Mouse (Mus musculus) mammary gland, adult 2 months (tissue): Measurements from ENCODE around the gene Dcst2. TPM values are rescaled to one million over a fixed set of nuclear protein-coding genes. Genes with fewer than 3 reads are reported as not detected.

Source experiments
- polyA plus RNA-seq: library from polyadenylated mRNA; depleted of rRNA; stranded (reverse); fragments of >200 nt; gene quantifications from 2 replicates; pipeline ENCODE4 v1.2.3, GENCODE M21; 2012; ENCODE audit warnings: low replicate concordance; rRNA removed

Dcst2 gene
- 2.8 and 6.0 TPM in 2 replicates for polyA plus RNA-seq

GRCm38 (mm10) chr3:89361675-89362074 lies at the start of gene Dcst2:
Dcst2 (plus strand) TSS chr3:89361975.

GRCm38 (mm10) chr3:89322514-89323165 lies 39.1 kb upstream of the Dcst2 start, which contains the start of gene Efna3:
Efna3 (minus strand) TSS chr3:89322965.

GRCm38 (mm10) chr3:89337721-89338578 lies 23.8 kb upstream of the Dcst2 start, which contains the start of gene Efna4:
Efna4 (minus strand) TSS chr3:89338028.

GRCm38 (mm10) chr3:89349869-89350501 lies 11.8 kb upstream of the Dcst2 start, which contains the start of gene Adam15:
Adam15 (minus strand) TSS chr3:89349996.

GRCm38 (mm10) chr3:89365153-89365485 lies 3.3 kb downstream of the Dcst2 start, which contains the start of gene Dcst1:
Dcst1 (minus strand) TSS chr3:89365253.

GRCm38 (mm10) chr3:89394006-89394893 lies 32.5 kb downstream of the Dcst2 start, which contains the start of gene Zbtb7b:
Zbtb7b (minus strand) TSS chr3:89394776.

GRCm38 (mm10) chr3:89402693-89403092 lies 40.9 kb downstream of the Dcst2 start, which contains the start of gene Lenep:
Lenep (minus strand) TSS chr3:89402793.

GRCm38 (mm10) chr3:89411490-89412393 lies 50.0 kb downstream of the Dcst2 start, which contains the start of gene Flad1:
Flad1 (minus strand) TSS chr3:89411870.

GRCm38 (mm10) chr3:89418170-89418860 lies 56.5 kb downstream of the Dcst2 start, which contains the start of the genes Cks1b and Shc1:
Cks1b (minus strand) TSS chr3:89418383.
Shc1 (plus strand) TSS chr3:89418443.

Other genes starting within 250 kb of the Dcst2 start
- 1.2 TPM in 1 of 2 replicates, not detected in the other for gene Pklr, start 225.8 kb upstream of the Dcst2 start, polyA plus RNA-seq
- 1.7 and 5.4 TPM in 2 replicates for gene Hcn3, start 201.8 kb upstream of the Dcst2 start, polyA plus RNA-seq
- 52.1 and 77.2 TPM in 2 replicates for gene Clk2, start 197.2 kb upstream of the Dcst2 start, polyA plus RNA-seq
- gene Scamp3, start 184.5 kb upstream of the Dcst2 start, polyA plus RNA-seq, result 149 and 198 TPM in 2 replicates
- gene Fam189b, start 178.8 kb upstream of the Dcst2 start, polyA plus RNA-seq, result 60.1 and 120 TPM in 2 replicates
- 64.0 and 119 TPM in 2 replicates for gene Gba, start 159.0 kb upstream of the Dcst2 start, polyA plus RNA-seq
- 50.0 and 62.6 TPM in 2 replicates for gene Thbs3, start 146.8 kb upstream of the Dcst2 start, polyA plus RNA-seq
- gene Mtx1, start 134.9 kb upstream of the Dcst2 start, polyA plus RNA-seq, result 162 and 208 TPM in 2 replicates
- 12.4 and 14.5 TPM in 2 replicates for gene Muc1, start 132.9 kb upstream of the Dcst2 start, polyA plus RNA-seq
- 189 and 281 TPM in 2 replicates for gene Krtcap2, start 116.0 kb upstream of the Dcst2 start, polyA plus RNA-seq
- 10.8 and 22.3 TPM in 2 replicates for gene Trim46, start 115.7 kb upstream of the Dcst2 start, polyA plus RNA-seq
- 493 and 778 TPM in 2 replicates for gene Dpm3, start 102.6 kb upstream of the Dcst2 start, polyA plus RNA-seq
- 258 and 285 TPM in 2 replicates for gene Slc50a1, start 91.4 kb upstream of the Dcst2 start, polyA plus RNA-seq
- gene Efna1, start 80.8 kb upstream of the Dcst2 start, polyA plus RNA-seq, result 35.6 and 37.1 TPM in 2 replicates
- gene Efna3, start 39.0 kb upstream of the Dcst2 start, polyA plus RNA-seq, result 8.6 and 12.4 TPM in 2 replicates
- gene Efna4, start 23.9 kb upstream of the Dcst2 start, polyA plus RNA-seq, result 6.3 and 14.3 TPM in 2 replicates
- gene Adam15, start 12.0 kb upstream of the Dcst2 start, polyA plus RNA-seq, result 232 and 296 TPM in 2 replicates
- gene Dcst1, start 3.3 kb downstream of the Dcst2 start, polyA plus RNA-seq, result 1.5 and 1.9 TPM in 2 replicates
- 77.1 and 147 TPM in 2 replicates for gene Zbtb7b, start 32.8 kb downstream of the Dcst2 start, polyA plus RNA-seq
- gene Lenep, start 40.8 kb downstream of the Dcst2 start, polyA plus RNA-seq, result 2.2 TPM in 1 of 2 replicates, not detected in the other
- gene Flad1, start 49.9 kb downstream of the Dcst2 start, polyA plus RNA-seq, result 50.9 and 64.9 TPM in 2 replicates
- 18.1 and 21.4 TPM in 2 replicates for gene Cks1b, start 56.4 kb downstream of the Dcst2 start, polyA plus RNA-seq
- 96.7 and 114 TPM in 2 replicates for gene Shc1, start 56.5 kb downstream of the Dcst2 start, polyA plus RNA-seq
- 36.0 and 171 TPM in 2 replicates for gene Pygo2, start 68.2 kb downstream of the Dcst2 start, polyA plus RNA-seq
- gene Pbxip1, start 74.7 kb downstream of the Dcst2 start, polyA plus RNA-seq, result 54.5 and 82.1 TPM in 2 replicates
- 44.4 and 46.6 TPM in 2 replicates for gene Pmvk, start 92.6 kb downstream of the Dcst2 start, polyA plus RNA-seq
- 4.8 and 5.5 TPM in 2 replicates for gene Kcnn3, start 158.2 kb downstream of the Dcst2 start, polyA plus RNA-seq